8 mouse cellular contexts compared by ENCODE assay signal in genomic region chr14:9449942-9450341, GRCm38 (mm10).
DNase-seq lines count a peak whose midpoint lies in the region; ATAC-seq lines count a peak whose summit lies in the region.

No protein-coding gene starts in this region.

- intact Hi-C loops in heart, postnatal 14 days (cut with DNase I) = no loop called here

- peak; percentile 84 to 88 for DNase-seq in cerebellum, postnatal 10 days
- no peak for DNase-seq in cerebellum, adult 18-20 months
- peak; percentile 14 to 28 for DNase-seq in left cerebral cortex, adult 18-20 months (ENCODE audit: low spot score in 2 of 2)
- no peak for DNase-seq in left cerebral cortex, adult 11 months (ENCODE audit: low spot score)
- peak; percentile 79 for DNase-seq in adrenal gland, postnatal 14 days
- DNase-seq in heart, postnatal 14 days = peak; percentile 49 to 56
- DNase-seq in right cerebral cortex, postnatal 10 days (ENCODE audit: low spot score in 2 of 2) = peak; percentile 49 to 62

- no peak for ATAC-seq in granulocyte monocyte progenitor cell, adult 5-6 weeks (replicated peaks; ENCODE audit: poor library complexity, severe bottlenecking)

Comparison
In these comparisons a context has a peak if more than half of its experiments do, and no peak if none do; other contexts are left out.
1. DNase-seq: peak in cerebellum, postnatal 10 days (2 of 2), left cerebral cortex, adult 18-20 months (2 of 2), adrenal gland, postnatal 14 days (single experiment), heart, postnatal 14 days (2 of 2) and right cerebral cortex, postnatal 10 days (2 of 2); none in cerebellum, adult 18-20 months (0 of 2) and left cerebral cortex, adult 11 months (single experiment).